Mouse (Mus musculus) megakaryocyte, embryonic 14.5 days (primary cell): ENCODE data around the gene Slc6a9.

Experiments
- FLI1 ChIP-seq: IDR thresholded peaks from 2 replicates; pipeline ENCODE4 v1.6.1; 2012; ENCODE audit warnings: low read length, inconsistent platforms, mixed read lengths
- GATA1 ChIP-seq: IDR thresholded peaks from 3 replicates; pipeline ENCODE4 v1.6.1; 2012; ENCODE audit warnings: mixed read lengths, low read length, inconsistent platforms, borderline replicate concordance

GRCm38 (mm10) chr4:117810933-117811332, 23.4 kb upstream of the Slc6a9 start:
- TF ChIP-seq GATA1 (no peak), FLI1 (no peak)
